Mouse (Mus musculus): ENCODE data around the gene Smim26.

DNA sequence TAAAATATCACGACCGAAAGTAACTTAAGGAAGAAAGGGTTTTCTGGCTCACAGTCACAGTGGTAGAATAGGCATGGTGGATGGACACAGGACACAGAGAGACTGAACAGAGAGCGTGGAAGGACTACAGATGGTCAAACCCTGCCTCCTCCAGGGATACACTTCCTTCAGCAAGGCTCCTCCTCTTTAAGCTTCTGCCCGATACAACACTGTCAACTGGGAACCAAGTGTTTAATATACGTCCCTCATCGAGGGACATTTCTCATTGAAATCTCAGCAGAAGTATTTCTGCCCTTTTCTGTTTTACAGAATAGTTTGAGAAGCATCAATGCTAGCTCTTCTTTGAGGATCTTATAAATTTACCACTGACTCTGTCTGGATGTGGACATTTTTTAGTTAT, 20.1 kb downstream of the Smim26 start:
- TF ChIP-seq GATA1 (IDR thresholded peaks at IDR 0.05; ENCODE audit: borderline replicate concordance, low read length) (no peak), FLI1 (IDR thresholded peaks at IDR 0.05; ENCODE audit: low read length) (no peak)
